Mouse (Mus musculus): ENCODE measurements around the gene C1qtnf9.

DNA sequence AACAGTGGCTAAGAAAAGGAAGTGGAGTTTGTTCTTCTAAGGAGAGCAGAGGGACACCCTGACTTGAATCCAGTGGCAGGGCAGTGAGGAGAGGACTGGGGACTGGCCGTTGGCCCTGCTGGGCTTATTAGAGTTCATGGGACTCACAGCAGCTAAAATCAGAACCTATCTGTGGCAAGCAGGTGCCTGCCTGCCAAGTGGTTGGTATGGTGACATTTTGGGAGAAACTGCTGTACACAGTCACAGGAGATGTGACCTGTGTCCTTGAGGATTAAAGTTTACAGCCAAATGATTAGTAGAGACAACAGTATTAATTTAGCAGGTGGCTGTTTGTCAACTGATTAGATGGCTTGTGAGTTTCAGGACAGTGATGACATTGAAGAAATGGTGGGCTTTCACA is 37.9 kb downstream of the C1qtnf9 start:
- TF ChIP-seq CTCF (IDR thresholded peaks at IDR 0.05; ENCODE audit: extremely low read depth, insufficient read depth, low read length): no peak
- TF ChIP-seq POLR2A (IDR thresholded peaks at IDR 0.05; ENCODE audit: extremely low read depth, insufficient read depth, low read length): no peak
